Mouse (Mus musculus): ENCODE data around the gene Il1rap. TPM values are rescaled to one million over a fixed set of nuclear protein-coding genes. Genes with fewer than 3 reads are reported as not detected.

The Il1rap gene
- polyA plus RNA-seq, 1 experiment from 2014 or later: 8.1 TPM

GRCm38 (mm10) chr16:26700440-26701103 is 119.1 kb downstream of the Il1rap start:
- DNase-seq (ENCODE audit: low spot score, missing footprints) (no peak), ATAC-seq (ENCODE audit: low FRiP score) (no peak)
- Histone ChIP-seq H3K27me3 (ENCODE audit: control insufficient read depth, insufficient read depth, low read length) (no peaks in the 10 kb centered on the region), H3K36me3 (ENCODE audit: control insufficient read depth, insufficient read depth, low read length) (no peaks in the 10 kb centered on the region), H3K4me1 (ENCODE audit: control insufficient read depth, insufficient read depth, low read length) (no peaks in the 10 kb centered on the region), H3K9me3 (ENCODE audit: control insufficient read depth, low read length) (no peaks in the 10 kb centered on the region), H3K4me2 (no peak overlapping the region), H3K9ac (ENCODE audit: low read length) (no peak overlapping the region), H3K4me3 (ENCODE audit: low read depth, low read length) (no peak overlapping the region), H3K27ac (ENCODE audit: low read depth, low read length) (no peak overlapping the region)
- WGBS: 91% methylated on average over 8 of the region's 8 CpGs

- no peak for DNase-seq (ENCODE audit: low spot score, missing footprints)
- Histone ChIP-seq H3K4me1 (ENCODE audit: control insufficient read depth, insufficient read depth, low read length) (no peaks in the 10 kb centered on the region), H3K27ac (ENCODE audit: low read depth, low read length) (no peak overlapping the region), H3K36me3 (ENCODE audit: control insufficient read depth, insufficient read depth, low read length) (no peaks in the 10 kb centered on the region), H3K27me3 (ENCODE audit: control insufficient read depth, insufficient read depth, low read length) (no peaks in the 10 kb centered on the region), H3K4me2 (no peak overlapping the region), H3K9me3 (ENCODE audit: control insufficient read depth, low read length) (no peaks in the 10 kb centered on the region), H3K4me3 (ENCODE audit: low read depth, low read length) (no peak overlapping the region), H3K9ac (ENCODE audit: low read length) (no peak overlapping the region)
- WGBS: 74% methylated on average over 6 of the region's 6 CpGs
- ATAC-seq (ENCODE audit: low FRiP score): no peak
Observed at GRCm38 (mm10) chr16:26705658-26706371, 124.3 kb downstream of the Il1rap start.

GRCm38 (mm10) chr16:26706503-26706902 is 125.0 kb downstream of the Il1rap start:
- 82% methylated on average over 2 of the region's 2 CpGs for WGBS
- Histone ChIP-seq H3K4me1 (ENCODE audit: control insufficient read depth, insufficient read depth, low read length) (no peaks in the 10 kb centered on the region), H3K27ac (ENCODE audit: low read depth, low read length) (no peak overlapping the region), H3K4me3 (ENCODE audit: low read depth, low read length) (no peak overlapping the region), H3K27me3 (ENCODE audit: control insufficient read depth, insufficient read depth, low read length) (no peaks in the 10 kb centered on the region), H3K36me3 (ENCODE audit: control insufficient read depth, insufficient read depth, low read length) (no peaks in the 10 kb centered on the region), H3K4me2 (no peak overlapping the region), H3K9me3 (ENCODE audit: control insufficient read depth, low read length) (no peaks in the 10 kb centered on the region), H3K9ac (ENCODE audit: low read length) (no peak overlapping the region)
- ATAC-seq (ENCODE audit: low FRiP score): no peak
- no peak for DNase-seq (ENCODE audit: low spot score, missing footprints)

GRCm38 (mm10) chr16:26710922-26711321 is 129.4 kb downstream of the Il1rap start:
- WGBS: 84% methylated on average over 3 of the region's 3 CpGs
- no peaks in the 10 kb centered on the region for H3K9me3 ChIP-seq (ENCODE audit: control insufficient read depth, low read length)
- no peak overlapping the region for H3K4me2 ChIP-seq
- H3K4me1 ChIP-seq (ENCODE audit: control insufficient read depth, insufficient read depth, low read length): no peaks in the 10 kb centered on the region
- no peak for DNase-seq (ENCODE audit: low spot score, missing footprints)
- no peak overlapping the region for H3K4me3 ChIP-seq (ENCODE audit: low read depth, low read length)
- no peak overlapping the region for H3K27ac ChIP-seq (ENCODE audit: low read depth, low read length)
- no peaks in the 10 kb centered on the region for H3K27me3 ChIP-seq (ENCODE audit: control insufficient read depth, insufficient read depth, low read length)
- no peaks in the 10 kb centered on the region for H3K36me3 ChIP-seq (ENCODE audit: control insufficient read depth, insufficient read depth, low read length)
- ATAC-seq (ENCODE audit: low FRiP score): no peak
- no peak overlapping the region for H3K9ac ChIP-seq (ENCODE audit: low read length)

GRCm38 (mm10) chr16:26713538-26714316 is 132.2 kb downstream of the Il1rap start:
- 91% methylated on average over 5 of the region's 5 CpGs for WGBS
- DNase-seq (ENCODE audit: low spot score, missing footprints) (no peak), ATAC-seq (ENCODE audit: low FRiP score) (no peak)
- no peak overlapping the region for H3K4me3 ChIP-seq (ENCODE audit: low read depth, low read length)
- H3K27me3 ChIP-seq (ENCODE audit: control insufficient read depth, insufficient read depth, low read length): no peaks in the 10 kb centered on the region
- no peaks in the 10 kb centered on the region for H3K36me3 ChIP-seq (ENCODE audit: control insufficient read depth, insufficient read depth, low read length)
- no peak overlapping the region for H3K27ac ChIP-seq (ENCODE audit: low read depth, low read length)
- no peaks in the 10 kb centered on the region for H3K4me1 ChIP-seq (ENCODE audit: control insufficient read depth, insufficient read depth, low read length)
- H3K9me3 ChIP-seq (ENCODE audit: control insufficient read depth, low read length): no peaks in the 10 kb centered on the region
- H3K4me2 ChIP-seq: no peak overlapping the region
- no peak overlapping the region for H3K9ac ChIP-seq (ENCODE audit: low read length)

- 89% methylated on average over 11 of the region's 11 CpGs for WGBS
- Histone ChIP-seq H3K9me3 (ENCODE audit: control insufficient read depth, low read length) (no peaks in the 10 kb centered on the region), H3K36me3 (ENCODE audit: control insufficient read depth, insufficient read depth, low read length) (no peaks in the 10 kb centered on the region), H3K9ac (ENCODE audit: low read length) (no peak overlapping the region), H3K4me2 (no peak overlapping the region), H3K27ac (ENCODE audit: low read depth, low read length) (no peak overlapping the region), H3K4me1 (ENCODE audit: control insufficient read depth, insufficient read depth, low read length) (no peaks in the 10 kb centered on the region), H3K27me3 (ENCODE audit: control insufficient read depth, insufficient read depth, low read length) (no peaks in the 10 kb centered on the region), H3K4me3 (ENCODE audit: low read depth, low read length) (no peak overlapping the region)
- DNase-seq (ENCODE audit: low spot score, missing footprints) (no peak), ATAC-seq (ENCODE audit: low FRiP score) (no peak)
Observed at GRCm38 (mm10) chr16:26722464-26722863, 141.0 kb downstream of the Il1rap start.

GRCm38 (mm10) chr16:26723952-26724747 is 142.6 kb downstream of the Il1rap start:
- Histone ChIP-seq H3K4me1 (ENCODE audit: control insufficient read depth, insufficient read depth, low read length) (no peaks in the 10 kb centered on the region), H3K27me3 (ENCODE audit: control insufficient read depth, insufficient read depth, low read length) (no peaks in the 10 kb centered on the region), H3K4me2 (no peak overlapping the region), H3K4me3 (ENCODE audit: low read depth, low read length) (no peak overlapping the region), H3K9me3 (ENCODE audit: control insufficient read depth, low read length) (no peaks in the 10 kb centered on the region), H3K36me3 (ENCODE audit: control insufficient read depth, insufficient read depth, low read length) (no peaks in the 10 kb centered on the region), H3K27ac (ENCODE audit: low read depth, low read length) (no peak overlapping the region), H3K9ac (ENCODE audit: low read length) (no peak overlapping the region)
- 84% methylated on average over 5 of the region's 5 CpGs for WGBS
- DNase-seq (ENCODE audit: low spot score, missing footprints) (no peak), ATAC-seq (ENCODE audit: low FRiP score) (no peak)

GRCm38 (mm10) chr16:26728139-26728538 is 146.6 kb downstream of the Il1rap start:
- Histone ChIP-seq H3K4me1 (ENCODE audit: control insufficient read depth, insufficient read depth, low read length) (no peaks in the 10 kb centered on the region), H3K4me2 (no peak overlapping the region), H3K9me3 (ENCODE audit: control insufficient read depth, low read length) (no peaks in the 10 kb centered on the region), H3K4me3 (ENCODE audit: low read depth, low read length) (no peak overlapping the region), H3K27ac (ENCODE audit: low read depth, low read length) (no peak overlapping the region), H3K27me3 (ENCODE audit: control insufficient read depth, insufficient read depth, low read length) (no peaks in the 10 kb centered on the region), H3K36me3 (ENCODE audit: control insufficient read depth, insufficient read depth, low read length) (no peaks in the 10 kb centered on the region), H3K9ac (ENCODE audit: low read length) (no peak overlapping the region)
- no peak for DNase-seq (ENCODE audit: low spot score, missing footprints)
- 81% methylated on average over 3 of the region's 3 CpGs for WGBS
- no peak for ATAC-seq (ENCODE audit: low FRiP score)
